Mouse (Mus musculus) MEL (cell line): ENCODE measurements around the gene Ccl6. TPM values are rescaled to one million over a fixed set of nuclear protein-coding genes. Genes with fewer than 3 reads are reported as not detected.

Experiments
- DNase-seq: peaks from one replicate; pipeline ENCODE4 v3.0.0; 2011; ENCODE audit warnings: low read depth, low spot score
- H3K27ac ChIP-seq: 2 replicates; pipeline ENCODE4 v1.5.1; 2012; ENCODE audit warnings: low read depth, mild to moderate bottlenecking, control low read depth, low read length, moderate library complexity; ENCODE audit not compliant: control insufficient read depth
- H3K27me3 ChIP-seq, 2 experiments: fragments of 150-350 bp in 1 of 2; sonication (generic) in 1 of 2; 2 replicates each; pipeline ENCODE4 v1.6.1; 2012; ENCODE audit warnings: low read length in 2 of 2, mild to moderate bottlenecking in 2 of 2, improper control_type of control experiment in 1 of 2, moderate library complexity in 1 of 2; ENCODE audit not compliant: insufficient read depth in 2 of 2, control insufficient read depth in 1 of 2
- H3K36me3 ChIP-seq, 2 experiments: 2 replicates each; pipeline ENCODE4 v1.6.1; 2012 to 2014; ENCODE audit warnings: low read length in 2 of 2, improper control_type of control experiment in 1 of 2, inconsistent platforms in 1 of 2, mild to moderate bottlenecking in 1 of 2; ENCODE audit not compliant: insufficient read depth in 2 of 2, control insufficient read depth in 1 of 2
- H3K4me1 ChIP-seq, 2 experiments: fragments of 150-350 bp in 1 of 2; sonication (generic) in 1 of 2; 2 replicates each; pipeline ENCODE4 v1.6.1; 2012; ENCODE audit warnings: low read length in 2 of 2, improper control_type of control experiment in 1 of 2, mild to moderate bottlenecking in 1 of 2; ENCODE audit not compliant: insufficient read depth in 2 of 2, control insufficient read depth in 1 of 2
- H3K4me3 ChIP-seq, 2 experiments: fragments of 150-350 bp in 1 of 2; sonication (generic) in 1 of 2; 2 replicates each; pipeline ENCODE4 v1.5.1; 2012; ENCODE audit warnings: low read depth in 2 of 2, low read length in 2 of 2, mild to moderate bottlenecking in 2 of 2, moderate library complexity in 2 of 2, control low read depth in 1 of 2, improper control_type of control experiment in 1 of 2; ENCODE audit not compliant: control insufficient read depth in 1 of 2, insufficient read depth in 1 of 2
- H3K79me2 ChIP-seq: 2 replicates; pipeline ENCODE4 v1.6.1; 2012; ENCODE audit warnings: mild to moderate bottlenecking, low read length, moderate library complexity; ENCODE audit not compliant: control insufficient read depth, poor library complexity, insufficient read depth
- H3K9ac ChIP-seq: 2 replicates; pipeline ENCODE4 v1.6.1; 2012; ENCODE audit warnings: low read depth, mild to moderate bottlenecking, control low read depth, low read length, moderate library complexity; ENCODE audit not compliant: control insufficient read depth, poor library complexity, severe bottlenecking
- H3K9me3 ChIP-seq: fragments of 150-350 bp; sonication (generic); replicated peaks from 2 replicates; pipeline ENCODE4 v1.6.1; 2012; ENCODE audit warnings: mild to moderate bottlenecking, low read length, improper control_type of control experiment, moderate library complexity; ENCODE audit not compliant: insufficient read depth
- BHLHE40 ChIP-seq: IDR thresholded peaks from 2 replicates; pipeline ENCODE4 v1.6.1; 2012; ENCODE audit warnings: low read depth, mild to moderate bottlenecking, inconsistent platforms, low read length, improper control_type of control experiment, borderline replicate concordance
- CHD1 ChIP-seq: IDR thresholded peaks from 2 replicates; pipeline ENCODE4 v1.6.1; 2012; ENCODE audit warnings: low read depth, mild to moderate bottlenecking, inconsistent platforms, low read length, improper control_type of control experiment
- CHD2 ChIP-seq: IDR thresholded peaks from 2 replicates; pipeline ENCODE4 v1.6.1; 2011; ENCODE audit warnings: low read length, improper control_type of control experiment
- CTCF ChIP-seq, 3 experiments: IDR thresholded peaks in 2 of 3; conservative IDR thresholded peaks in 1 of 3; 2 replicates each; pipeline ENCODE4 v1.5.1; 2011 to 2012; ENCODE audit warnings: low read length in 3 of 3, low read depth in 2 of 3, mild to moderate bottlenecking in 2 of 3, improper control_type of control experiment in 1 of 3, inconsistent platforms in 1 of 3, mixed read lengths in 1 of 3, moderate library complexity in 1 of 3; ENCODE audit not compliant: control insufficient read depth in 1 of 3, insufficient read depth in 1 of 3, poor library complexity in 1 of 3, severe bottlenecking in 1 of 3
- E2F4 ChIP-seq: IDR thresholded peaks from 2 replicates; pipeline ENCODE4 v1.6.1; 2011; ENCODE audit warnings: low read depth, low read length, improper control_type of control experiment, borderline replicate concordance
- ELF1 ChIP-seq: IDR thresholded peaks from 2 replicates; pipeline ENCODE4 v1.6.1; 2014; ENCODE audit warnings: low read depth, mild to moderate bottlenecking, inconsistent platforms, low read length, improper control_type of control experiment, moderate library complexity
- EP300 ChIP-seq, 2 experiments: IDR thresholded peaks; 2 replicates each; pipeline ENCODE4 v1.6.1; 2011; ENCODE audit warnings: improper control_type of control experiment in 2 of 2, low read length in 2 of 2, low read depth in 1 of 2, mild to moderate bottlenecking in 1 of 2
- GABPA ChIP-seq: IDR thresholded peaks from 2 replicates; pipeline ENCODE4 v1.6.1; 2012; ENCODE audit warnings: low read depth, mild to moderate bottlenecking, inconsistent platforms, low read length, improper control_type of control experiment, moderate library complexity
- GATA1 ChIP-seq: IDR thresholded peaks from 2 replicates; pipeline ENCODE4 v1.6.1; 2011; ENCODE audit warnings: low read depth, low read length, improper control_type of control experiment
- HCFC1 ChIP-seq: IDR thresholded peaks from 2 replicates; pipeline ENCODE4 v1.6.1; 2012; ENCODE audit warnings: low read depth, mild to moderate bottlenecking, inconsistent platforms, low read length, improper control_type of control experiment, moderate library complexity
- JUND ChIP-seq: IDR thresholded peaks from 2 replicates; pipeline ENCODE4 v1.6.1; 2011; ENCODE audit warnings: low read depth, mild to moderate bottlenecking, improper control_type of control experiment, low read length
- KAT2A ChIP-seq: conservative IDR thresholded peaks from 2 replicates; pipeline ENCODE4 v1.6.1; 2012; ENCODE audit warnings: low read depth, low read length, improper control_type of control experiment, inconsistent platforms
- MAFK ChIP-seq: IDR thresholded peaks from 2 replicates; pipeline ENCODE4 v1.6.1; 2011; ENCODE audit warnings: low read depth, mild to moderate bottlenecking, low read length, improper control_type of control experiment, borderline replicate concordance
- MAZ ChIP-seq: IDR thresholded peaks from 2 replicates; pipeline ENCODE4 v1.6.1; 2012; ENCODE audit warnings: low read depth, mild to moderate bottlenecking, inconsistent platforms, low read length, improper control_type of control experiment
- MEF2A ChIP-seq: IDR thresholded peaks from 2 replicates; pipeline ENCODE4 v1.6.1; 2014; ENCODE audit warnings: low read depth, mild to moderate bottlenecking, inconsistent platforms, low read length, improper control_type of control experiment; ENCODE audit not compliant: poor library complexity, insufficient replicate concordance, severe bottlenecking; ENCODE audit errors: extremely low read depth
- MYB ChIP-seq: IDR thresholded peaks from 2 replicates; pipeline ENCODE4 v1.6.1; 2011; ENCODE audit warnings: mild to moderate bottlenecking, low read depth, low read length, improper control_type of control experiment
- MYC ChIP-seq: IDR thresholded peaks from 2 replicates; pipeline ENCODE4 v1.6.1; 2011; ENCODE audit warnings: low read depth, mild to moderate bottlenecking, low read length, improper control_type of control experiment, moderate library complexity
- NRF1 ChIP-seq: IDR thresholded peaks from 2 replicates; pipeline ENCODE4 v1.6.1; 2014; ENCODE audit warnings: low read depth, mild to moderate bottlenecking, inconsistent platforms, low read length, improper control_type of control experiment, moderate library complexity; ENCODE audit not compliant: poor library complexity, insufficient read depth, severe bottlenecking
- POLR2A ChIP-seq, 2 experiments: IDR thresholded peaks; 2 replicates each; pipeline ENCODE4 v1.6.1; 2011 to 2012; ENCODE audit warnings: low read length in 2 of 2, mild to moderate bottlenecking in 2 of 2, control low read depth in 1 of 2, improper control_type of control experiment in 1 of 2, low read depth in 1 of 2, moderate library complexity in 1 of 2; ENCODE audit not compliant: control insufficient read depth in 1 of 2, insufficient read depth in 1 of 2, poor library complexity in 1 of 2
- POLR2AphosphoS2 ChIP-seq: IDR thresholded peaks from 2 replicates; pipeline ENCODE4 v1.6.1; 2011; ENCODE audit warnings: low read length, improper control_type of control experiment
- POLR2AphosphoS5 ChIP-seq: IDR thresholded peaks from 2 replicates; pipeline ENCODE4 v1.6.1; 2012; ENCODE audit warnings: low read depth, borderline replicate concordance, mild to moderate bottlenecking, inconsistent platforms, low read length, moderate library complexity, mixed read lengths
- RAD21 ChIP-seq: IDR thresholded peaks from 2 replicates; pipeline ENCODE4 v1.6.1; 2011; ENCODE audit warnings: mild to moderate bottlenecking, low read depth, low read length, improper control_type of control experiment
- SIN3A ChIP-seq: IDR thresholded peaks from 2 replicates; pipeline ENCODE4 v1.6.1; 2012; ENCODE audit warnings: low read length, improper control_type of control experiment, inconsistent platforms
- SMC3 ChIP-seq: IDR thresholded peaks from 2 replicates; pipeline ENCODE4 v1.6.1; 2011; ENCODE audit warnings: low read depth, low read length, improper control_type of control experiment
- TAL1 ChIP-seq: IDR thresholded peaks from 2 replicates; pipeline ENCODE4 v1.6.1; 2012; ENCODE audit warnings: mild to moderate bottlenecking, inconsistent platforms, low read length, moderate library complexity, mixed read lengths
- TBP ChIP-seq: IDR thresholded peaks from 2 replicates; pipeline ENCODE4 v1.8.0; 2011; ENCODE audit warnings: low read depth, low read length, improper control_type of control experiment
- TCF12 ChIP-seq: IDR thresholded peaks from 2 replicates; pipeline ENCODE4 v1.6.1; 2014; ENCODE audit warnings: low read depth, mild to moderate bottlenecking, inconsistent platforms, low read length, improper control_type of control experiment, moderate library complexity
- UBTF ChIP-seq: IDR thresholded peaks from 2 replicates; pipeline ENCODE4 v1.6.1; 2012; ENCODE audit warnings: low read depth, mild to moderate bottlenecking, inconsistent platforms, low read length, improper control_type of control experiment, moderate library complexity, borderline replicate concordance; ENCODE audit not compliant: insufficient read depth
- USF1 ChIP-seq: IDR thresholded peaks from 2 replicates; pipeline ENCODE4 v1.6.1; 2014; ENCODE audit warnings: low read depth, mild to moderate bottlenecking, inconsistent platforms, low read length, improper control_type of control experiment, moderate library complexity
- ZC3H11A ChIP-seq: IDR thresholded peaks from 2 replicates; pipeline ENCODE4 v1.6.1; 2012; ENCODE audit warnings: low read depth, mild to moderate bottlenecking, inconsistent platforms, low read length, improper control_type of control experiment
- ZKSCAN1 ChIP-seq: IDR thresholded peaks from 2 replicates; pipeline ENCODE4 v1.6.1; 2012; ENCODE audit warnings: low read depth, mild to moderate bottlenecking, inconsistent platforms, low read length, improper control_type of control experiment, moderate library complexity
- ZMIZ1 ChIP-seq: IDR thresholded peaks from 2 replicates; pipeline ENCODE4 v1.6.1; 2012; ENCODE audit warnings: low read depth, mild to moderate bottlenecking, inconsistent platforms, low read length, improper control_type of control experiment, moderate library complexity
- ZNF384 ChIP-seq: IDR thresholded peaks from 2 replicates; pipeline ENCODE4 v1.6.1; 2012; ENCODE audit warnings: low read depth, mild to moderate bottlenecking, inconsistent platforms, low read length, improper control_type of control experiment
- polyA plus RNA-seq, 2 experiments: library from polyadenylated mRNA; stranded (reverse) in 1 of 2; unstranded in 1 of 2; fragments of >175 nt in 1 of 2; fragments of >200 nt in 1 of 2; gene quantifications; 2 replicates each; pipeline versions ENCODE4 v1.2.1 to v1.2.4; 2012; ENCODE audit warnings: low replicate concordance in 2 of 2, low read depth in 1 of 2; ENCODE audit not compliant: insufficient read length in 2 of 2, insufficient read depth in 1 of 2, missing spikeins in 1 of 2
- total RNA-seq: library from RNA; depleted of rRNA; stranded (reverse); fragments of 300-350 nt; gene quantifications from 2 replicates; pipeline ENCODE4 v1.2.3, GENCODE M21; 2012

The Ccl6 gene
- total and polyA plus RNA-seq, 3 experiments, result not detected

DNA sequence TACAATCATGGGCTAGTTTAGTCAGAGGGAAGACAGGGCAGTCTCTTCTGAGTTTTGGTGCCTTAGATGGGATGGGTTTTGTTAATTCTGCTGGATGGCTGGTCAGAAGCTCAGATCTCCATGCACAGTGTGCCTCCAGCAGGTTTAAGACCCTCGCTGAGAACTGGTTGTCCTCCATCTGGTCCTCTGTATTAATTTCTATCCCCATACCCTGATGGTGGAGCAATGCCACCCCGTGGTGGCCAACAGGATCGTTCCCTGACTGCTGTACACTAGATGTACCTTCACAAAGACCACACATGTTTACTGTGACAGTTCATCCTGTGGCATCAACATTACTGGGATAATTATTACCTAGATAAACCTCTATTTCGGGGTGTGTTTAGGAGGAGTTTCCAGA is 39.9 kb upstream of the Ccl6 start:
- Histone ChIP-seq H3K27me3 (peaks cover 29 to 38% of the 10 kb centered on the region in 2 experiments), H3K27ac (no peak overlapping the region), H3K4me3 (no peak overlapping the region), H3K9me3 (no peaks in the 10 kb centered on the region), H3K79me2 (no peaks in the 10 kb centered on the region), H3K9ac (no peak overlapping the region), H3K36me3 (no peaks in the 10 kb centered on the region), H3K4me1 (no peaks in the 10 kb centered on the region)
- peak; percentile 54 for DNase-seq
- TF ChIP-seq ZNF384 (no peak), TBP (no peak), EP300 (IDR thresholded peaks at IDR 0.05; ENCODE audit: low read depth in 1 of 2, low read length in 2 of 2) (no peak), NRF1 (no peak), TCF12 (no peak), ELF1 (no peak), ZMIZ1 (no peak), MAFK (no peak), TAL1 (no peak), CTCF (IDR thresholded peaks at IDR 0.05 in 2 of 3, conservative IDR thresholded peaks at IDR 0.05 in 1 of 3; ENCODE audit: control insufficient read depth in 1 of 3, insufficient read depth in 1 of 3, low read depth in 2 of 3, low read length in 3 of 3, poor library complexity in 1 of 3, severe bottlenecking in 1 of 3) (peak; percentile 52 to 89 (median 76)), POLR2AphosphoS5 (no peak), MEF2A (no peak), ZKSCAN1 (no peak), CHD2 (no peak), GATA1 (no peak), USF1 (no peak), SMC3 (peak; percentile 97), MYC (0 out of 2 replicates have a peak, but pooled peaks have one; percentile 45), SIN3A (0 out of 2 replicates have a peak, but pooled peaks have one; percentile 7), POLR2AphosphoS2 (no peak), CHD1 (no peak), ZC3H11A (peak; percentile 88), JUND (no peak), KAT2A (no peak), MAZ (0 out of 2 replicates have a peak, but pooled peaks have one; percentile 39), MYB (0 out of 2 replicates have a peak, but pooled peaks have one; percentile 12), HCFC1 (no peak), GABPA (no peak), BHLHE40 (no peak), RAD21 (peak; percentile 87), POLR2A (IDR thresholded peaks at IDR 0.05; ENCODE audit: control insufficient read depth in 1 of 2, insufficient read depth in 1 of 2, low read depth in 1 of 2, low read length in 2 of 2, poor library complexity in 1 of 2) (no peak), E2F4 (no peak), UBTF (no peak)
